Mouse (Mus musculus) liver, embryonic 14.5 days (tissue): ENCODE data around the gene Clic6.

Source experiments
- CTCF ChIP-seq: IDR thresholded peaks from 2 replicates; pipeline ENCODE4 v1.5.1; 2016; ENCODE audit warnings: antibody characterized with exemption, low read depth, control low read depth
- EP300 ChIP-seq: IDR thresholded peaks from 2 replicates; pipeline ENCODE4 v1.6.1; 2016; ENCODE audit warnings: antibody characterized with exemption, low read depth

- TF ChIP-seq CTCF, result no peak
- no peak for TF ChIP-seq EP300
Observed at GRCm38 (mm10) chr16:92464390-92464972, 21.1 kb upstream of the Clic6 start.
